ENCODE assay signal across 8 mouse cellular contexts in the genomic region with DNA sequence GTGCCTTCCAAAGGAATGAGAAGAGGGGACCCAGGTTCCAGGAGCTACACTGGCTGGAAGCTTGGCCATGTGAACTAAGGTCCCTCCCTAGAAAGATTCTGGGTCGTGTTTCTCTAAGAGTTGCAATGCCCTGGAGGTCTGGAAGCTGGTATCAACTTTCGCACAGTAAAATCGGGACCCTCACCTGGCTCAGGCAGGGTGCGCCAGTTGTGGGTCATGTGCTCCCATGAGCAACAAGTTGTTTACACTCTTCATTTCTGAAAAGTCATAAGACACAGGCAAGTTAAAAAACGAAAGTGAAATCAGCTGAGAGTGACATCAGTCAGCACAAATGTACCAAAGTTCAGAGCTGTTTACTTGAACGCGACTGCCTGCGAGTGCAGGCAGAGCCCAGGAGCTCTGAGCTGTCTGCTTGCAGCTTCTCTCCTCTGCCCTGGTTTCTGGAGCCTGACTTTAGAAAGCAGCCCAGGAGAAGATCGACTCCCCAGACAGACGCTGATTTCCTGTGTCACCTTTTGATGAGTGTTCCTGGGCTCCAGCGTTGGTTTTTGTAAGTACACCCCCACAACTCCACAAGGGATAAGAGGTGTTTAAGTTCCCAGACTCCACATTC. TPM values are rescaled to one million over a fixed set of nuclear protein-coding genes. Genes with fewer than 3 reads are reported as not detected.
A peak's percentile ranks its signal among the peaks of the same experiment; 100 is the strongest.
DNase-seq lines count a peak whose midpoint lies in the region; ATAC-seq and TF ChIP-seq lines count a peak whose summit lies in the region.

A gene (plus strand): TSS at position 356 of the 613 bp plus-strand sequence.

- no peaks in the 10 kb centered on the region for H3K27me3 ChIP-seq in intestine, postnatal 0 days (replicated peaks; ENCODE audit: control insufficient read depth, insufficient read depth, low read length)
- H3K27me3 ChIP-seq in lung, postnatal 0 days (replicated peaks; ENCODE audit: insufficient read depth, low read length) = no peaks in the 10 kb centered on the region
- no peaks in the 10 kb centered on the region for H3K27me3 ChIP-seq in thymus, adult 2 months (ENCODE audit: control insufficient read depth, insufficient read depth, low read length)
- H3K27me3 ChIP-seq in forebrain, embryonic 16.5 days (replicated peaks; ENCODE audit: control insufficient read depth, insufficient read depth, low read length) = no peaks in the 10 kb centered on the region

- no peaks in the 10 kb centered on the region for H3K9me3 ChIP-seq in intestine, postnatal 0 days (ENCODE audit: control insufficient read depth)
- H3K9me3 ChIP-seq in lung, postnatal 0 days (ENCODE audit: low read length) = no peaks in the 10 kb centered on the region
- H3K9me3 ChIP-seq in forebrain, embryonic 16.5 days (ENCODE audit: control insufficient read depth, low read length) = no peaks in the 10 kb centered on the region

- peak within 1 kb of the TSS; percentile 45 for H3K9ac ChIP-seq in intestine, postnatal 0 days (ENCODE audit: low read depth, low read length)
- H3K9ac ChIP-seq in lung, postnatal 0 days (replicated peaks; ENCODE audit: low read depth) = peak within 1 kb of the TSS; percentile 27
- H3K9ac ChIP-seq in forebrain, embryonic 16.5 days (replicated peaks; ENCODE audit: low read depth, low read length) = no peak within 1 kb of the TSS

- H3K4me1 ChIP-seq in intestine, postnatal 0 days (replicated peaks; ENCODE audit: control insufficient read depth, insufficient read depth, low read length) = no peaks in the 10 kb centered on the region; the same call in 1 of the 2 replicates
- peaks cover 31% of the 10 kb centered on the region for H3K4me1 ChIP-seq in lung, postnatal 0 days (ENCODE audit: insufficient read depth, low read depth, low read length)
- H3K4me1 ChIP-seq in thymus, adult 2 months (replicated peaks; ENCODE audit: control insufficient read depth, insufficient read depth, low read length) = peaks cover 30% of the 10 kb centered on the region
- H3K4me1 ChIP-seq in forebrain, embryonic 16.5 days (replicated peaks; ENCODE audit: control insufficient read depth, insufficient read depth, low read length) = no peaks in the 10 kb centered on the region

- H3K4me3 ChIP-seq in intestine, postnatal 0 days (ENCODE audit: low read depth, low read length) = peak within 1 kb of the TSS; percentile 30
- H3K4me3 ChIP-seq in lung, postnatal 0 days (ENCODE audit: low read depth, low read length) = peak within 1 kb of the TSS; percentile 38
- H3K4me3 ChIP-seq in thymus, adult 2 months (ENCODE audit: control insufficient read depth, insufficient read depth, low read length) = peak within 1 kb of the TSS; percentile 48
- H3K4me3 ChIP-seq in forebrain, embryonic 16.5 days (replicated peaks; ENCODE audit: low read length) = no peak within 1 kb of the TSS

- WGBS in intestine, postnatal 0 days = 13% methylated on average over 11 of the region's 11 CpGs
- WGBS in lung, postnatal 0 days = 13% methylated on average over 11 of the region's 11 CpGs
- 0% methylated on average over 11 of the region's 11 CpGs for WGBS in thymus, adult 2 months
- WGBS in forebrain, embryonic 16.5 days = 75% methylated on average over 11 of the region's 11 CpGs

- TF ChIP-seq CTCF in intestine, postnatal 0 days (IDR thresholded peaks at IDR 0.05; ENCODE audit: low read depth) = no peak
- TF ChIP-seq CTCF in lung, postnatal 0 days (IDR thresholded peaks at IDR 0.05) = no peak
- no peak for TF ChIP-seq CTCF in thymus, adult 2 months (IDR thresholded peaks at IDR 0.05; ENCODE audit: borderline replicate concordance, control insufficient read depth, extremely low read depth, insufficient read depth, low read length, poor library complexity)

- H3K27ac ChIP-seq in intestine, postnatal 0 days (ENCODE audit: low read depth, low read length) = peak within 1 kb of the TSS; percentile 80
- peak within 1 kb of the TSS; percentile 84 for H3K27ac ChIP-seq in lung, postnatal 0 days (ENCODE audit: low read length)
- peak within 1 kb of the TSS; percentile 85 for H3K27ac ChIP-seq in thymus, adult 2 months (ENCODE audit: control insufficient read depth, insufficient read depth, low read length)
- no peak within 1 kb of the TSS for H3K27ac ChIP-seq in forebrain, embryonic 16.5 days (ENCODE audit: low read length)

- H3K4me2 ChIP-seq in intestine, postnatal 0 days (replicated peaks; ENCODE audit: low read depth) = peak within 1 kb of the TSS; percentile 67
- peak within 1 kb of the TSS; percentile 49 for H3K4me2 ChIP-seq in lung, postnatal 0 days (replicated peaks; ENCODE audit: low read depth, low read length)
- no peak within 1 kb of the TSS for H3K4me2 ChIP-seq in forebrain, embryonic 16.5 days (ENCODE audit: low read length)

- peak; percentile 69 for DNase-seq in 3134 (ENCODE audit: extremely low read depth, insufficient read length, low spot score)
- DNase-seq in NIH3T3 (ENCODE audit: low read depth) = peak; percentile 80
- peak; percentile 28 for DNase-seq in gastrocnemius, postnatal 10 days
- DNase-seq in lung, postnatal 0 days (ENCODE audit: low spot score) = peak; percentile 93
- peak; percentile 58 for DNase-seq in thymus, adult 2 months
- no peak for DNase-seq in embryo, embryonic 10.5 days (ENCODE audit: low spot score)

- no peaks in the 10 kb centered on the region for H3K36me3 ChIP-seq in intestine, postnatal 0 days (ENCODE audit: control insufficient read depth, insufficient read depth)
- H3K36me3 ChIP-seq in lung, postnatal 0 days (ENCODE audit: insufficient read depth, low read length) = no peaks in the 10 kb centered on the region
- H3K36me3 ChIP-seq in thymus, adult 2 months (ENCODE audit: control insufficient read depth, insufficient read depth, low read length) = no peaks in the 10 kb centered on the region
- H3K36me3 ChIP-seq in forebrain, embryonic 16.5 days (ENCODE audit: control insufficient read depth, insufficient read depth) = no peaks in the 10 kb centered on the region

- peak; percentile 65; the same call in 1 of the 2 replicates for TF ChIP-seq EP300 in lung, postnatal 0 days (IDR thresholded peaks at IDR 0.05)

- peak; percentile 77; the same call in 1 of the 2 replicates for TF ChIP-seq POLR2A in thymus, adult 2 months (IDR thresholded peaks at IDR 0.05; ENCODE audit: control insufficient read depth, extremely low read depth, insufficient read depth, low read length, poor library complexity)

- peak; percentile 72 for ATAC-seq in intestine, postnatal 0 days
- ATAC-seq in lung, postnatal 0 days = peak; percentile 60
- ATAC-seq in forebrain, embryonic 16.5 days = no peak

RNA-seq across cellular contexts. Expression of the gene that starts here (rescaled TPM):
- 10 to 100 TPM; 12.6 to 12.9 TPM for total RNA-seq in gastrocnemius, postnatal 10 days (2021)
- polyA plus RNA-seq in intestine, postnatal 0 days (2015; fragmentation: Nextera tagmentation; extraction: Ambion mirVana) = 12.9 and 25.0 TPM in 2 replicates
- 30.6 and 34.9 TPM in 2 replicates for polyA plus RNA-seq in lung, postnatal 0 days (2015; fragmentation: Nextera tagmentation; extraction: Ambion mirVana)
- 15.7 and 22.3 TPM in 2 replicates for polyA plus RNA-seq in thymus, adult 2 months (2012; rRNA removed)
- 1.1 and 1.5 TPM in 2 replicates for polyA plus RNA-seq in forebrain, embryonic 16.5 days (2015; fragmentation: Nextera tagmentation; extraction: Ambion mirVana)
